Mouse (Mus musculus) limb, embryonic 11.5 days (tissue): ENCODE data around the gene Syt7. TPM values are rescaled to one million over a fixed set of nuclear protein-coding genes. Genes with fewer than 3 reads are reported as not detected.
A peak's percentile ranks its signal among the peaks of the same experiment; 100 is the strongest.

Source experiments
- ATAC-seq: fragments of 200-750 bp; cut with Nextera tagmentation; 2 replicates; pipeline ENCODE4 v1.8.0; 2017; ENCODE audit warnings: low read depth; ENCODE audit not compliant: insufficient number of reproducible peaks, low FRiP score, low TSS enrichment
- DNase-seq: peaks from one replicate; pipeline ENCODE4 v3.0.0-alpha.2; 2015; ENCODE audit warnings: low spot score
- H3K27ac ChIP-seq: fragments of 300-500 bp; sonication (generic); replicated peaks from 2 replicates; pipeline ENCODE4 v1.5.1; 2014; ENCODE audit warnings: low read depth, mild to moderate bottlenecking, low read length
- H3K27me3 ChIP-seq: fragments of 300-500 bp; sonication (generic); 2 replicates; pipeline ENCODE4 v1.6.1; 2014; ENCODE audit warnings: mild to moderate bottlenecking, low read length, mixed read lengths; ENCODE audit not compliant: control insufficient read depth, insufficient read depth
- H3K36me3 ChIP-seq: fragments of 300-500 bp; sonication (generic); 2 replicates; pipeline ENCODE4 v1.6.1; 2014; ENCODE audit warnings: mild to moderate bottlenecking, low read length, moderate library complexity, mixed read lengths; ENCODE audit not compliant: control insufficient read depth, insufficient read depth
- H3K4me1 ChIP-seq: fragments of 300-500 bp; sonication (generic); 2 replicates; pipeline ENCODE4 v1.6.1; 2014; ENCODE audit warnings: low read length, mixed read lengths; ENCODE audit not compliant: control insufficient read depth, insufficient read depth
- H3K4me2 ChIP-seq: fragments of 300-500 bp; sonication (generic); 2 replicates; pipeline ENCODE4 v1.6.1; 2014; ENCODE audit warnings: low read depth, mild to moderate bottlenecking, moderate library complexity; ENCODE audit not compliant: severe bottlenecking
- H3K4me3 ChIP-seq: fragments of 300-500 bp; sonication (generic); 2 replicates; pipeline ENCODE4 v1.5.1; 2014; ENCODE audit warnings: low read depth, low read length
- H3K9ac ChIP-seq: fragments of 300-500 bp; sonication (generic); 2 replicates; pipeline ENCODE4 v1.6.1; 2014; ENCODE audit warnings: mild to moderate bottlenecking, low read length
- H3K9me3 ChIP-seq: fragments of 300-500 bp; sonication (generic); 2 replicates; pipeline ENCODE4 v1.6.1; 2016; ENCODE audit warnings: low read length; ENCODE audit not compliant: control insufficient read depth
- WGBS: fragments of 180-500 bp; shearing (Covaris S2); extraction: QIAGEN DNeasy Blood & Tissue Kit; methylation state at CpG from one replicate; pipeline ENCODE4 v1.1.7; 2014; 5-methylcytosine and 5-hydroxymethylcytosine counted together
- polyA plus RNA-seq: library from polyadenylated mRNA; unstranded; fragments of >200 nt; fragmentation: Nextera tagmentation; extraction: Ambion mirVana; gene quantifications from 2 replicates; pipeline ENCODE4 v1.2.1, GENCODE M21; 2014

Syt7 gene
- polyA plus RNA-seq, 1 experiment from 2014 or later: 0.45 TPM

- 90% methylated on average over 7 of the region's 7 CpGs for WGBS
- Histone ChIP-seq H3K4me3 (no peak overlapping the region), H3K27ac (no peak overlapping the region), H3K4me1 (peaks cover 4% of the 10 kb centered on the region), H3K9me3 (no peaks in the 10 kb centered on the region), H3K27me3 (no peaks in the 10 kb centered on the region), H3K36me3 (no peaks in the 10 kb centered on the region), H3K4me2 (no peak overlapping the region), H3K9ac (no peak overlapping the region)
- DNase-seq (no peak), ATAC-seq (no peak)
These were observed 36.7 kb upstream of the Syt7 start for GRCm38 (mm10) chr19:10352218-10352617.

- 76% methylated on average over 2 of the region's 2 CpGs for WGBS
- no peaks in the 10 kb centered on the region for H3K27me3 ChIP-seq
- H3K27ac ChIP-seq: no peak overlapping the region
- no peak overlapping the region for H3K4me2 ChIP-seq
- no peak for DNase-seq
- no peak for ATAC-seq
- H3K9me3 ChIP-seq: no peaks in the 10 kb centered on the region
- no peak overlapping the region for H3K4me3 ChIP-seq
- H3K4me1 ChIP-seq: peaks cover 5% of the 10 kb centered on the region
- no peaks in the 10 kb centered on the region for H3K36me3 ChIP-seq
- no peak overlapping the region for H3K9ac ChIP-seq
These were observed 34.1 kb upstream of the Syt7 start for GRCm38 (mm10) chr19:10354830-10355229.

- Histone ChIP-seq H3K4me3 (no peak overlapping the region), H3K9ac (no peak overlapping the region), H3K36me3 (no peaks in the 10 kb centered on the region), H3K4me1 (peaks cover 5% of the 10 kb centered on the region), H3K27ac (no peak overlapping the region), H3K4me2 (no peak overlapping the region), H3K27me3 (no peaks in the 10 kb centered on the region), H3K9me3 (no peaks in the 10 kb centered on the region)
- WGBS: 10% methylated on average over 12 of the region's 12 CpGs
- DNase-seq: no peak
- no peak for ATAC-seq
These were observed 31.9 kb upstream of the Syt7 start for GRCm38 (mm10) chr19:10356845-10357503.

DNA sequence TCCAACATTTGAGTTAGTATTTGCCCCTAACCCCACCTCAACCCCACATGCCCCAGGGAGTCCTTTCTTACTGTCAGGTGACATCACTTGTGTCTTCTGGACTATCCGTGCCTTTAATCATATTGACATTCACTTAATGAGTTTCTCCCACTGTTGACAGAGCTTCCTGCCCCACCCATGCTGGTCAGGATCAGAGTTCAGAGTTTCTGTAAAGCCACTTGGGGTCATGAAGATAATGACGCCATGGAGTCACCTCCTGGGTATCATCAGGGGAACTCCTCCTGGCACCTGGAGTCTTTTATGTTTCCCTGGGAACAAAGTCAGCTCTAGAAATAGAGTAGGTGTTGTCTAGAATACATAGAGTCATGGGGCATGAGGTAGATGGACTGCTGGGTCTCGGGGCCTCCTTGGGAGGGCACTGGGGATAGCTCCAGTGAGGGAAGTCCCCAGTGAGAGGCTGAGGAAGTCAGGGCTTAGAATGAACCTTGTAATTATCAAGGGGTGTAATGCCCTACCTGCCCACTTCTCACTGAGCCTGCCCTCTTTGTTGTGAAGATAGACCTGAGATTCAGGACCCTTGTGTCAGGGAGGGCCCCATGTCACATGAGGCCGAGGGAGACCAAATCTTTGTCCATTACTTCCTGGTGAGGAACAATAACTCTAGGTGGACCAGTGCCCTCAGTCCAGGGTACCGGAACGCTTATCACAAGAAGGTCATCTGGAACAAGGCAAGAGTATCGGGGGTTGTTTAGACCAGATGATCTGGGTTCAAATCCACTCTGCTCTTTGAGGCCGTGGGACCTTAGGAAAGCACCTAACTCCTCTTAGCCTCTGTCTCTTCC, 29.6 kb upstream of the Syt7 start:
- WGBS: 85% methylated on average over 8 of the region's 8 CpGs
- Histone ChIP-seq H3K27me3 (no peaks in the 10 kb centered on the region), H3K4me1 (peaks cover 5% of the 10 kb centered on the region), H3K9me3 (no peaks in the 10 kb centered on the region), H3K4me2 (no peak overlapping the region), H3K36me3 (no peaks in the 10 kb centered on the region), H3K9ac (no peak overlapping the region), H3K4me3 (no peak overlapping the region), H3K27ac (no peak overlapping the region)
- no peak for ATAC-seq
- DNase-seq: no peak

DNA sequence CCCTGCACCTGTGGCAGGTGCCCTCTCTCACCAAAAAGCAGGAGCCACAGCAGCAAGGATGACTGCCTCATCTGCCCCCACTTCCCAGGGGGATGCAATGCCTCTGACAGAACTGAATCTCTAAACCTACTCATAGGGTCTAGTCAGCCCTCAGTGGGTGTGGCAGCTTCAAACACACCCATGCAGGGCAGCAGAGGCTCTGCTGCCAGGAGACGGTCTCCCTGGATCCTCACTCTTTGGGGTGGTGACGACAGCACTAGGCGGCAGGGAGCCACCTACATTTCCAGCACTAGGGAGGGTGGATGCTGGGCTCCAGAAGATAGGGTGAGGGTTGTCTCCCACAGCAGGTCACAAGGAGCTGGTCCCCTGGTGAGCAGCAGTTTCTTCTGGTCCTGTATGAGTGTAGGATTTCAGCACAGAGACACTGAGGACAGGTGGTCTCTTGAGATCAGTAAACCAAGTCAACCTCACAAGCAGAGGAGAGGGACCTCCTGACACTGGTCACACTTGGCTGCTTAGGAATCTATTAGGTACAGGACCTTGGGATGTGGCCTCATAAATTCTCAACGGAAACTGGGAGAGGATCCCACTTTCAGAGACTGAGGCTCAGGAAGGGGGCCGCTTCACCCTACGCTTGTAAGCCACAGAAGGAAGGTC, 26.3 kb upstream of the Syt7 start:
- DNase-seq (no peak), ATAC-seq (no peak)
- WGBS: 65% methylated on average over 6 of the region's 6 CpGs
- Histone ChIP-seq H3K27me3 (no peaks in the 10 kb centered on the region), H3K9ac (no peak overlapping the region), H3K4me2 (no peak overlapping the region), H3K9me3 (no peaks in the 10 kb centered on the region), H3K27ac (no peak overlapping the region), H3K36me3 (no peaks in the 10 kb centered on the region), H3K4me1 (no peaks in the 10 kb centered on the region), H3K4me3 (no peak overlapping the region)

DNA sequence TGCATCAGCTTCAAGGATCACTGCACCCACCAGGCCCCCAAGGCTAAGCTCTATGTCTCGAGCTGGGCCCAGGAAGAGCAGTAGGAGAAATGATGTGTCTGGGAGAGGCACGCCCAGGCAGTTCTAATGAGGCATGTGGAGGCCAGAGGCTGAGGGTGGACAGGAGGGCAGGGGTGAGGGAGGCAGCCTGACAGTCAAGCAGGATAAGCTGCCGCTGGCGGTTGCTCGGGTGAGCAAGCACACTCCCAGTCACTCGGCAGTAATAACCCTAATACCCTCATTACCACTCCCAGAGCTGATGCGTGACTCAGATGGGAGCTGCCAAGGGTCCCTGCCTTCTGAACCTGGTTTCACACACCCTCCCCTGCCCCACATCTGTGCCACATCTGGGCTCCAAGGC, 25.0 kb upstream of the Syt7 start:
- peak; percentile 38 for DNase-seq

DNA sequence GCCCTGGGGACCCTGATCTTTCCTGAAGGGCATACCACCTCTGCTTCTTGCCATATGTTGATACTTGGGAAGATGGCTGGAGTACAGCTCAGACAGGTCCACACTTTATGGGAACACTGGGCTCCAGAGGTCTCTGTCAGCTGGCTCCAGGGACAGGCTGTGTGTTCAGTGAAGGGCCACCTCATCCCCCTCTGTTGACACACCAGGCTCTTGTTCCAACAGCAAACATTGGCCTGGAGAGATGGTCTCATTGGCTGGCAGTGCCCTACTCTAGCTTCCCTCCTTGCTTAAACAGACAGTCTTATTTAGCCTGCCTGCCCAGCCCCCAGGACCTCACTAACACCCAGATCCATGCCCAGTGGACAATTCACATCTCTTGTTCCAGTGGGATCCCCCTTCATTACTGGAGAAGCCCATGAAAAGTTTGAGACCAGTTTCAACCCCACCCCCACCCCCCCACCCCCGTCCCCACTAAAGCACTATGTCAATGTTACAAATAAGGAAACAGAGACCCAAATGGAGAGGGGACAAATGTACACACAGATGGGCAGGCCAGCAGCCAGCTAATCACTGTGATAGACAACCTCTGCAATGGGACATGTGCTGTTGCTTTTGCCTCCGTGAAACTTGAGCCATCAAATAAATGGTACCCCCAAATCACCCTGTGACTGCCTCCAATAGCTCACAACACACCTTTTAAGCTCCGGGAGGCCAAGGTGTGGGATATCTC, 22.6 kb upstream of the Syt7 start:
- H3K9ac ChIP-seq: no peak overlapping the region
- H3K9me3 ChIP-seq: no peaks in the 10 kb centered on the region
- 65% methylated on average over 3 of the region's 3 CpGs for WGBS
- no peaks in the 10 kb centered on the region for H3K36me3 ChIP-seq
- H3K27me3 ChIP-seq: no peaks in the 10 kb centered on the region
- DNase-seq: no peak
- no peak overlapping the region for H3K4me2 ChIP-seq
- no peak for ATAC-seq
- no peaks in the 10 kb centered on the region for H3K4me1 ChIP-seq
- H3K27ac ChIP-seq: no peak overlapping the region
- H3K4me3 ChIP-seq: no peak overlapping the region

More for the DNA sequence above, 25.0 kb upstream of the Syt7 start:
- Histone ChIP-seq H3K27me3 (no peaks in the 10 kb centered on the region), H3K4me3 (no peak overlapping the region), H3K9me3 (no peaks in the 10 kb centered on the region), H3K27ac (no peak overlapping the region), H3K4me1 (no peaks in the 10 kb centered on the region), H3K36me3 (no peaks in the 10 kb centered on the region), H3K4me2 (no peak overlapping the region), H3K9ac (no peak overlapping the region)
- ATAC-seq: no peak
- 6% methylated on average over 7 of the region's 7 CpGs for WGBS

DNA sequence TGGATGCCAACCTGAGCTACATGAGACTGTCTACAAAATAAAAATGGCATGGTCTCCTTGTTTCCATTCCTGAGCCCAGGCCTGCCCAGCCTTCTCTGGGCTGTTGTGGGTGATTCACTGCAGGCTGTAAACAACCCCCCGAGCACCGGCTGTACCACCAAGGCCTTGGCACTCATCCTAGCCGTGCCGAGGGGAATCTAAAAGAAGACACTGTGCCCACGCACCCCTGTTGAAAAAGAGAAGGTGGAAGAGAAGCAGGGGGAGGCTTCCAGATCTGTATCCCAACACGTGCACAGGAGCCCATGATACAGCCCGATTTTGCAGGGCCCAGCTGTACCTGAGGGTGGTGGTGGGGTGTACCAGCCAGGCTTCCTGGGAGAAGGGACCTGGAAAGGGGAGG, 21.1 kb upstream of the Syt7 start:
- no peaks in the 10 kb centered on the region for H3K4me1 ChIP-seq
- 89% methylated on average over 7 of the region's 7 CpGs for WGBS
- H3K4me3 ChIP-seq: no peak overlapping the region
- DNase-seq (no peak), ATAC-seq (no peak)
- H3K36me3 ChIP-seq: no peaks in the 10 kb centered on the region
- H3K9ac ChIP-seq: no peak overlapping the region
- no peak overlapping the region for H3K4me2 ChIP-seq
- no peaks in the 10 kb centered on the region for H3K27me3 ChIP-seq
- no peak overlapping the region for H3K27ac ChIP-seq
- H3K9me3 ChIP-seq: no peaks in the 10 kb centered on the region
